Mouse (Mus musculus): ENCODE results near the gene Kdm7a.

The Kdm7a gene

DNA sequence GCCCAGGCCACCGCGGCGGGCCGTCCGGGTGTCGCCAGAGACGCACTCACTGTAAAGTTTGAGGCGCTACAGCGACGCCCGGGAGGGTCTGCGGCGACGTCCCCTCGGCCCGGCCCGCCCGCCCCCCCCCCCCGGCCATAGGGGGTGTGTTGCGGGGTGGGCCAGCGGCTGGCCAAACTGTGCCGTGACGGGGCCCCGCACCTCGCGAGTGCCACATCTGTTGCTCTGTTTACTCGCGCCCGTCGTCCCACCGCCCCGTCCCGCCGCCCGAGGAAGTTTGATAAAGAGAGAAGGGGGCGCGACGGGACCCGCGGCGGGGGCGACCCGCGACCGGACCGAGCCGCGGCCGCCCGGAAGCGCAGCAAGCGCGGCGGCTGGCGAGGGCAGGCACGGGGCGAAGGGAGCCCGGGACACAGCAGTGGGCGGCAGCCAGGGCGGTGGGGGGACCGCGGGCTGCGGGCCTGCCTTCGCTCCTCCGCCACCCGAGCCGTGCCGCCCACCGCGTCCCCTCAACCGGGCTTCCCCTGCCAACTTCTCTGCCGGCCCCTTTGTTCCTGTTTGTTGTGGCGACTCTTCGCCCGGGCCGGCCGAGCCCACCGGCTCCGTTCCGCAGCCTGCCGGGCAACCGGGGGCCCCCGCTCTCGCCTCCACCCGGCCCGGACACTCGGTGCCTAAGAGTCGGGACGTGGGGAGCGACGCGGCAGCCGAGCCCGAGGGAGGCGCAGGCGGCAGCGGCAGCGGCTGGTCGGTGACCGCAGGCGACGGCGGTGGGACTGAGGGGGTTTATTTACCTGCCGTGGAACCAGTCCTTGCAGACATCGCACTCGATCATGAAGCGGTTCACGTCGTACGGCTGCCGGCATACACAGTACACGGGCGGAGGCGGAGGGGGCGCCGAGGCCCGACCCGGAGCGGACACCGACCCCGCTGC is 674 bp downstream of the Kdm7a start:
- no peak for DNase-seq (ENCODE audit: low read depth, low spot score)

DNA sequence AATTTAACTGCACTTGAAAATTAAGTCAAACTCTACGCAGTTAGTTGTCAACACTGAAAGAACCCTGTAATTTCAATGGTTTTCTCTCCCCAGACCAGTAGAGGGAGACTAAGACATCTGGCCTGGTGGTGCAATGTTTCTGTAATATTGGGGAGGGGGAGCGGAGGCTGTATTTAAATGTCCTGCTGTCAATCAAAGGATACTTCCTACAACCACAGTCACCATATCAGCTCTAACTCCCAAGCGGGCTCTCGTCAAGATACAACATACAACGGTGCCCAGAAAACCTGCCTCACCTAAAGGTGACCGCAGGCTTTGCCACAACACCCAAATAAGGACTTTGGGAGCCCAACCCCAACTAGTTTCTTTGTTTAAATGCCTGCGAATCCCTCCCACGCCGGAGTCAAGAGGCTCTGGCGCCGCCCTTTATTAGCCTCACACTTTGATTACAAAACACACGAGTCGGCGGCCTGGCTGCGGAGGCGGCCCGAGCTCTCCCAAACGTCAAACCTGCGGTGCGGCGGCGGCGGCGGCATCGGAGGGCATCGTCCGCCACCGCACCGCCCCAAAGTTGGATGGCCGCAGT is 1.4 kb downstream of the Kdm7a start:
- peak; percentile 76 for DNase-seq (ENCODE audit: low read depth, low spot score)

- DNase-seq (ENCODE audit: low read depth, low spot score) = no peak
These were observed 2.1 kb downstream of the Kdm7a start for GRCm38 (mm10) chr6:39204444-39204843.

DNA sequence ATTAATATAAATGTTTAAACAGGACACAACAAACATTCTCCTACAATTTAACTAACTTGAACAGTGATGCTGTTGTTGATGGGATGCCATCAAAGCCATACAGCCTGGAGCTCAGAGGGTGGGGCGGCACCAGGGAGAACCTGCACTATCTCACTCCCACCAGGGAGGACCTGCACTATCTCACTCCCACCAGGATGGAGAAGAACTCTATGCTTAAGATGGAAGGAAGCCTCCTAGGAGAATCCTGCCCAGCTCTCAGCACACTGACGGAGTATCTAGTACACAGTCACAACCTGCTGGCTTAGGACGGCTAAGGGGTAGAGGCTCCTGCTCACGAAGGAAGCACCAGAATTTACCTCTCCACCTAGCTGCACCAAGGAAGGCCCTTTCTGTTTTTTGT is 3.4 kb downstream of the Kdm7a start:
- no peak for DNase-seq (ENCODE audit: low read depth, low spot score)

GRCm38 (mm10) chr6:39193006-39193405 is 13.6 kb downstream of the Kdm7a start:
- DNase-seq (ENCODE audit: low read depth, low spot score) = no peak

- DNase-seq (ENCODE audit: low read depth, low spot score) = no peak
These were observed 15.1 kb downstream of the Kdm7a start for GRCm38 (mm10) chr6:39191518-39191917.

DNA sequence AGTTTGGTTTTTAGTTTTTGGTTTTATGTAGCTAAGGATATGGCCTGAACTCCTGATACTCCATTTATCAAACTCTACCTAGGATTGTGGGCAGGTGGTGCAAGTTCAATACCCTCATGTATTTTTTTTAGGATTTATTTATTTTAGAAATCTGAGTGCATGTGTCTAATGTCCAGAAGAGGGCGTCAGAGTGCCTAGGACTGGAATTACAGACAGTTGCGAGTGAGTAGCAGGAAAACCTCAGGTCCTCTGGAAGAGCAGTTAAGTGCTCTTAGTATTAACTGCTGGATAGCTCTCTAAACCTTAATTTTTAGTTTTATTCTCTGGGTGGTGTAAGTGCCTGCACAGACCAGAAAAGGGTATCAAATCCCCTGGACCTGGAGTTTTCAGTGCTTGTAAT is 19.4 kb downstream of the Kdm7a start:
- DNase-seq (ENCODE audit: low read depth, low spot score) = peak; percentile 66

DNA sequence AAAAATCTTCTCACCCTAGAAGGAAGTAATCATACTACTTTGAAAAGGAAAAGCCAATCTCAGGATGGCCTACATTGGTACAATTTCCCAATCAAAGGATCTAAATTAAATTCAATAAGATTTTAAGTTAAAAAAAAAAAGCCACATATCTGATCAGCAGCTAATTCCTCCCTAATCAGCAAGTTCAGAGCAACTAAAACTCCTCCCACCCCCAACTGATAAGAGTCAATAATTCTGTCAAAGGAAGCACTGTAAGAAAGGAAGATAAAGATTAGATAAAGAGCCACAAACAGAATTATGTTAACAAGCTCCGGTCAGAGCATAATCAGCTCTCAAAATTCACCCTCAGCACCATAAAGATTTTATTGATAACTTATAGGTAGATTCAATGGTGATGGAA is 37.5 kb downstream of the Kdm7a start:
- no peak for DNase-seq (ENCODE audit: low read depth, low spot score)

- DNase-seq (ENCODE audit: low read depth, low spot score) = peak; percentile 15
These were observed 41.7 kb downstream of the Kdm7a start for GRCm38 (mm10) chr6:39164891-39165290.

DNA sequence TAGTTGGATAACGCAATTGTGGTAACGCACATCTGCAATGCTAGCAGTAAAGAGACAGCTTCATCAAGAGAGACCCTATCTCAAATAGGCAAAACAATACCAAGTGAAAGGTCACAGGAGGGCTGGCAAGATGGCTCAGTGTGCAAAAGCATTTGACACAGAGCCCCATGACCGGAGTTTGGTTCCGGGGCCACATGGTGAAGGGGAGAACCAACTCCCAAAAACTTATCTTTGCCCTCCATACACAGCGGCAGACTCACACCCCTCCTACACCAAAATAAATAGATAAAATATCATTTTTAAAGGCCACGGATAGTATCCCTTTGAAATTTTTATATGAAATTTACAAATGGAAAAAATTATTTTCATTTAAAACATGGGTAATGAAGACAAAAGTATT is 44.6 kb downstream of the Kdm7a start:
- no peak for DNase-seq (ENCODE audit: low read depth, low spot score)

- DNase-seq (ENCODE audit: low read depth, low spot score) = peak; percentile 38
These were observed 60.5 kb downstream of the Kdm7a start for GRCm38 (mm10) chr6:39146041-39146440.

- DNase-seq (ENCODE audit: low read depth, low spot score) = no peak
These were observed 74.0 kb downstream of the Kdm7a start for GRCm38 (mm10) chr6:39132556-39132955.

GRCm38 (mm10) chr6:39131480-39131879 is 75.1 kb downstream of the Kdm7a start:
- DNase-seq (ENCODE audit: low read depth, low spot score) = no peak

DNA sequence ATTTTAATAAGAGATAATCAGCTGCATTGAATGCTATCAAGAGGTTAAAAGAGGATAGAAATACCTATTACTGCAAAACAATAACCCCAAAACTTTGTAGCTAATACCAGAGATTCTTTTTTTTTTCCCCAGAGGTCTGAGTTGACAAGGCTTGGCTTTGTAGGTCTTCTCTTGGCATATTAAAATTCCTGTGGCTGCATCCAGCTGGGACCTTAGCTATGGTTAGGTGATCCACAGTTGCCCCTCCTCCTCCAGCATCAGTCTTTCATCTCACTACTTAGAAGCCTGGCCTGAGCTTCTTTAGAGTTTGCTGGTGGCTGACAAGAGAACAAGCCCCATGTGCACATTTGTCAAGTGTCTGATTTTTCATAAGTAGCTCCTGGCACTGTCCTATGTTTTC is 81.9 kb downstream of the Kdm7a start:
- DNase-seq (ENCODE audit: low read depth, low spot score) = no peak

GRCm38 (mm10) chr6:39120685-39121084 is 85.9 kb downstream of the Kdm7a start:
- peak; percentile 45 for DNase-seq (ENCODE audit: low read depth, low spot score)

DNA sequence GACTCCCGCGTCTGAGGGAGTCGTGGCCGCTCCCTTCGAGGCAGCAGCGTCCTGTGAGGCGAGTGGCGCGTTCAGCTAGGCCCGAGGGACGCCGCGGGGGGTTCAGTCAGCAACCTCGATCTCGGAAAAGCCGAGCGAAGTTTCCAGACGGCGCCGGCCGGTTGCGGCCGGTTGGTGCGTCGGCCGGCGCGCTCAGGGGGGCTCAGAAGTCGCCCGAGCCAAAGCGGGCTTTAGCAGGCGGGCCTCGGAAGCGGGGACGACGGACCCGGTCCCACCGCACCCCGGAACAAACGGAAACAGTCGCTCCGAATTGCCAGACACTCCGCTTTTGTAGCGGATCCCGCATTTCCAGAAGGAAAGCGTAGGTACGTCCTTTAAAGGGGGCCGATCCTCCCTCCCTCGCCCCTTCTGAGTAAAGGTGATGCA is 88.1 kb downstream of the Kdm7a start:
- DNase-seq (ENCODE audit: low read depth, low spot score) = no peak

DNA sequence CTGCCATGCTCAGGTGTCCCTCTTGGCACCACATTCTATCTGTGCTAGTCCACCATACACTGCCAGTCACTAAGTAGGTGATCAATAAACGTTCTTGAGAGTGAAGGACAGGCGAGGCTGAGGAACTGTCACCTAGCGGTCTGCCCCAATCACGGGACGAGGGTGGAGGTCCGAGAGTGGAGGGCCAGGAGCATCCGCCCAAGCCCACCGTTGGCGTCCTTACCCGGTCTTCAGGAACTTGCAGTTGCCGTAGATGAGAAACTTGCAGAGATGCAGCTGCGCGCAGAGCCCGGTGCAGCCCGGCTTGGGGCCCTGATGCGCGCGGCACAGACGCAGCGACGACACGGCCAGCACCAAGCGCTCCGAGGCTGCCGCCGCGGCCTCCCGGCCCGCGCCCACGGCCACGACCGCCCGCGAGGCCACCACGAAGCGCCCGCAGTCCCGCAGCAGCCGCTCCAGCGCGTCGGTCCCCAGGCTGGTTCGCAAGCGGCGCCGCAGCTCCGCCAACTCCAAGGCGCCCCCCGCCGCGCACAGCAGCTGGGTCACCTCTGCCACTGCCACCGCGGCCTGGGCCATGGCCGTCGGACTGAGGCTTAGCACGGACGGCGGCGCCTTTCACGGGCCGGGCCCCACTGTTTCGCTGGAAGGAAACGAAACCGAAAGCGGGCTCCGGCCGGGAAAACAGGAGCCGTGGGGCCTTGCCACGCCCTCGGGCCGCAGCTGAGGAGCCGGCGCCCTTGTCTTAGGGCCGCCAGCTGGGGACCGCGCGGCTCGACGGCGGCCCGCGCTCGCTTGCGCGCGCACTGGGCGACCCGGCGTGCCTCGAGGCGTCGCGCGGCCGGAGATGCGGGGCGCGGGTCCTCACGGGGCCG is 88.8 kb downstream of the Kdm7a start, which contains the start of gene Parp12:
Gene Parp12, minus strand, starts transcription at position 766 of the 872 bp plus-strand sequence.
- peak; percentile 67 for DNase-seq (ENCODE audit: low read depth, low spot score)

- DNase-seq (ENCODE audit: low read depth, low spot score) = no peak
These were observed 91.2 kb downstream of the Kdm7a start for GRCm38 (mm10) chr6:39115438-39115837.

DNA sequence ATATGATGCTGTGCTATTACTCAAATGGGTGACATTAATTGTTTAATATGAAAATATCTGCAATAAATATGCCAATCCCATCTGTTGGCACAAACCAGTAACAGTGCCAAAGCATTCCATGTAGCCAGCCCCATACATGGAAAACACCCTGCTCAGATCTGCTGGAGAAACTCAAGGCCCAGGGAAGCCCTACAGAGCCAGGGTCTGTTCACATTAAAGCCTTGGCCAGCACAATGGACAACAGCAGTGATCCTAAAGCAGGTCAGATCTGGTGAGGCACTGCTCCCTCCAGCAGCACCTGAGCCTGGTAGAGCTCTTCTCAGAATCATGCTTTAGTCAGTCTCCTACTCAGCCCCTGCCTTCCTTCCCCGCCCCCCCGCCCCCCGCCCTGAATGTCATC is 93.4 kb downstream of the Kdm7a start:
- peak; percentile 89 for DNase-seq (ENCODE audit: low read depth, low spot score)

DNA sequence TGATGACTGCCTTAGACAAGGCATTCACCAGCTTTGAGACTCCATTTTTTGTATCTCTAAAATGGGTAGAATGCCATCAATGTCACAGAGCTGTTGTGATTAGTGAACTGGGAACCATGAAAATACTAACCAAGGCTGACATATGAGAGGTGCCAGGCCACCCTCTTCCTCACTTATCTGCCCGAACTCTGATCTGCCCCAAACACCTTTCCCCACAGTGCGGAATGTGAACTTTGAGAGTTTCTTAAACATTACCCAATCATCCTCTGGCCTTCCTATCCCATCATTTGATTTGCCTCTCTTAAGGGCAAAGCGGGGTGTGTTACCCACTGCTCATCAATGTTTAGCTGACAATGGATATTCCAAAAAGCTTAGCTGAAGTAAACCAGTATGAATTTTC is 93.9 kb downstream of the Kdm7a start:
- DNase-seq (ENCODE audit: low read depth, low spot score) = no peak

DNA sequence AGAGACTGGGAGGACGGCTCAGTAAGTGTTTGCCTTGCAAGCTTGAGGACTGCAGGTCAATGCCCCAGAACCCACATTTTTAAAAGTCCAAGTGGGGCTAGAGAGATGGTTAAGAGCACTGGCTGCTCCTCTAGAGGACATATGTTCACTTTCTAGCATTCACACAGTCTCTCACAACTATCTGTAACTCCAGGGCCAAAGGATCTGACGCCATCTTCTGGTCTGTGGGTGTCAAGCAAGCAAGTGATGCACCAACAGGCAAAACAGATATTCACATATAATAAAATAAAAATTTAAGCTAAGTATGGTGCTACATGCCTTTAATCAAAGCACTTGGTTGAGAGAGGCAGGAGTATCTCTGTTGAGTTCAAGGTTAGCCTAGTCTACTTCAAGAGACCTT is 99.8 kb downstream of the Kdm7a start:
- DNase-seq (ENCODE audit: low read depth, low spot score) = peak; percentile 43

DNA sequence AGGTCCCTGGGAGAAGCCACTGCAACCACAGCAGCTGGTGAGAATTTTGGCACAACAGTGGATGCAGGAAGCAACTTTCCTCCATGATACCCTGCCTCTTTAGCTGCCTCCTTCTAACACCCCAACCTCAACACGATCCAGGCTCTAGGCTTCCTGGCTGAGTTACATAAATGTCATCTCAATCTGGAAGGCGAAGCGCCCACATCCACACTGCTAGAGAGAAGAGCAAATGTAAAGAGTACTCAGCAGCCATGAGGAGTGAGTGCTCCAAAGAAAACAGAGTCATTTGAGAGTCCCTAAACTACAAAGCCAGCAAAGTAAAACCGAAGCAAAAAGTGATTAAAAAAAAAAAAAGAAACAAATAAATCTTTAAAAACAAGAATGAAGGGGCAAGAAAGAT is 102.0 kb downstream of the Kdm7a start:
- DNase-seq (ENCODE audit: low read depth, low spot score) = peak; percentile 37
